In genomic region chr2:122171292-122171691, GRCm38 (mm10) we compare ENCODE assay signal across 39 mouse cellular contexts. TPM values are rescaled to one million over a fixed set of nuclear protein-coding genes. Genes with fewer than 3 reads are reported as not detected.
"Had no signal": no experiment of that assay in that cellular context is flagged by ENCODE, and none has a peak within 500 bp of the region (broad histone marks: within the 10 kb centered on the region; RNA-seq: fewer than 3 reads in every experiment).

No protein-coding gene starts in this region.

- H3K27me3 ChIP-seq: embryonic facial prominence, embryonic 12.5 days; embryonic facial prominence, embryonic 13.5 days; embryonic facial prominence, embryonic 15.5 days; forebrain, embryonic 12.5 days; forebrain, embryonic 13.5 days; forebrain, embryonic 15.5 days had no signal

- H3K9ac ChIP-seq: embryonic facial prominence, embryonic 12.5 days; embryonic facial prominence, embryonic 13.5 days; embryonic facial prominence, embryonic 15.5 days; forebrain, embryonic 12.5 days; forebrain, embryonic 13.5 days; forebrain, embryonic 15.5 days; forebrain, postnatal 0 days had no signal

- H3K4me1 ChIP-seq: embryonic facial prominence, embryonic 10.5 days; embryonic facial prominence, embryonic 12.5 days; embryonic facial prominence, embryonic 13.5 days; embryonic facial prominence, embryonic 15.5 days; forebrain, embryonic 10.5 days; forebrain, embryonic 12.5 days; forebrain, embryonic 13.5 days; forebrain, embryonic 15.5 days had no signal

- DNase-seq: cerebellum, adult 9-10 months; cerebellum, adult 9-11 months; cerebellum, postnatal 10 days; cerebellum, postnatal 14 days; cerebellum, postnatal 25 days; cerebellum, postnatal 36 days; embryo, embryonic 11 days; forebrain, postnatal 0 days; gastrocnemius, adult 2 months; gastrocnemius, postnatal 10 days; gastrocnemius, postnatal 14 days; gastrocnemius, postnatal 25 days; gastrocnemius, postnatal 36 days; heart, adult 11 months; heart, adult 18-20 months; heart, adult 2 months had no signal

- H3K27ac ChIP-seq: embryonic facial prominence, embryonic 10.5 days; embryonic facial prominence, embryonic 12.5 days; embryonic facial prominence, embryonic 13.5 days; embryonic facial prominence, embryonic 15.5 days; forebrain, embryonic 10.5 days; forebrain, embryonic 12.5 days; forebrain, embryonic 13.5 days; forebrain, embryonic 15.5 days; gastrocnemius, adult 2 months; heart, adult 2 months had no signal

- H3K9me3 ChIP-seq: embryonic facial prominence, embryonic 10.5 days; embryonic facial prominence, embryonic 12.5 days; embryonic facial prominence, embryonic 13.5 days; embryonic facial prominence, embryonic 15.5 days; forebrain, embryonic 10.5 days; forebrain, embryonic 12.5 days; forebrain, embryonic 13.5 days; forebrain, embryonic 15.5 days had no signal

- H3K36me3 ChIP-seq: embryonic facial prominence, embryonic 10.5 days; embryonic facial prominence, embryonic 12.5 days; embryonic facial prominence, embryonic 13.5 days; embryonic facial prominence, embryonic 15.5 days; forebrain, embryonic 10.5 days; forebrain, embryonic 12.5 days; forebrain, embryonic 15.5 days had no signal

- H3K4me3 ChIP-seq: embryonic facial prominence, embryonic 10.5 days; embryonic facial prominence, embryonic 12.5 days; embryonic facial prominence, embryonic 13.5 days; embryonic facial prominence, embryonic 15.5 days; erythroblast, embryonic 14.5 days; forebrain, embryonic 10.5 days; forebrain, embryonic 12.5 days; forebrain, embryonic 13.5 days; forebrain, embryonic 15.5 days; gastrocnemius, adult 2 months; heart, adult 2 months had no signal

RNA-seq across cellular contexts. Expression of gene Trim69, which starts 10.8 kb away (rescaled TPM):
- total RNA-seq: common myeloid progenitor, adult 5-6 weeks; forebrain, postnatal 0 days; gastrocnemius, adult 18-20 months; gastrocnemius, adult 2 months; gastrocnemius, adult 8-10 months; gastrocnemius, postnatal 10 days; gastrocnemius, postnatal 14 days; gastrocnemius, postnatal 25 days; gastrocnemius, postnatal 36 days; gastrocnemius, postnatal 4 days; granulocyte monocyte progenitor cell, adult 5-6 weeks; heart, adult 18-20 months; heart, adult 2 months had no signal
- polyA plus RNA-seq: cortical plate, adult 2 months; embryonic facial prominence, embryonic 10.5 days; embryonic facial prominence, embryonic 11.5 days; embryonic facial prominence, embryonic 12.5 days; embryonic facial prominence, embryonic 13.5 days; embryonic facial prominence, embryonic 15.5 days; erythroblast, embryonic 14.5 days; forebrain, embryonic 10.5 days; forebrain, embryonic 11.5 days; forebrain, embryonic 12.5 days; forebrain, embryonic 13.5 days; forebrain, embryonic 14.5 days; forebrain, embryonic 15.5 days; forebrain, embryonic 16.5 days; forebrain, postnatal 0 days; heart, adult 2 months had no signal

RNA-seq across cellular contexts. Expression of gene Patl2, which starts 14.7 kb away (rescaled TPM):
- total RNA-seq: common myeloid progenitor, adult 5-6 weeks; forebrain, postnatal 0 days; gastrocnemius, adult 18-20 months; gastrocnemius, adult 2 months; gastrocnemius, adult 8-10 months; gastrocnemius, postnatal 10 days; gastrocnemius, postnatal 14 days; gastrocnemius, postnatal 25 days; gastrocnemius, postnatal 36 days; gastrocnemius, postnatal 4 days; granulocyte monocyte progenitor cell, adult 5-6 weeks; heart, adult 18-20 months; heart, adult 2 months; heart, adult 8-10 months had no signal
- polyA plus RNA-seq: embryonic facial prominence, embryonic 12.5 days; embryonic facial prominence, embryonic 13.5 days; embryonic facial prominence, embryonic 14.5 days; erythroblast, embryonic 14.5 days; forebrain, embryonic 10.5 days; forebrain, embryonic 11.5 days; forebrain, embryonic 12.5 days; forebrain, embryonic 13.5 days; forebrain, embryonic 14.5 days; forebrain, embryonic 15.5 days; forebrain, embryonic 16.5 days; forebrain, postnatal 0 days; heart, adult 2 months had no signal

RNA-seq across cellular contexts. Expression of gene Terb2, which starts 14.8 kb away (rescaled TPM):
- total RNA-seq: common myeloid progenitor, adult 5-6 weeks; forebrain, postnatal 0 days; gastrocnemius, adult 18-20 months; gastrocnemius, adult 2 months; gastrocnemius, adult 8-10 months; gastrocnemius, postnatal 10 days; gastrocnemius, postnatal 14 days; gastrocnemius, postnatal 25 days; gastrocnemius, postnatal 36 days; gastrocnemius, postnatal 4 days; granulocyte monocyte progenitor cell, adult 5-6 weeks; heart, adult 18-20 months; heart, adult 2 months; heart, adult 8-10 months had no signal
- polyA plus RNA-seq: cortical plate, adult 2 months; embryonic facial prominence, embryonic 10.5 days; embryonic facial prominence, embryonic 11.5 days; embryonic facial prominence, embryonic 12.5 days; embryonic facial prominence, embryonic 13.5 days; embryonic facial prominence, embryonic 14.5 days; embryonic facial prominence, embryonic 15.5 days; erythroblast, embryonic 14.5 days; forebrain, embryonic 10.5 days; forebrain, embryonic 11.5 days; forebrain, embryonic 12.5 days; forebrain, embryonic 13.5 days; forebrain, embryonic 14.5 days; forebrain, embryonic 15.5 days; forebrain, embryonic 16.5 days; forebrain, postnatal 0 days; frontal cortex, adult 2 months; gonadal fat pad, adult 2 months; heart, adult 2 months had no signal
